Mouse (Mus musculus) cerebellum, postnatal 14 days (tissue): ENCODE data around the gene Smpdl3b.
"Not testable (repeated sequence)": the region's sequence is repeated elsewhere in the genome, so short reads cannot be mapped to it uniquely, and the experiment has no call there.

Source experiments
- DNase-seq, 2 experiments: peaks; one replicate each; pipeline ENCODE4 v3.0.0; 2021; ENCODE audit warnings: mixed read lengths in 2 of 2

Gene Smpdl3b

DNA sequence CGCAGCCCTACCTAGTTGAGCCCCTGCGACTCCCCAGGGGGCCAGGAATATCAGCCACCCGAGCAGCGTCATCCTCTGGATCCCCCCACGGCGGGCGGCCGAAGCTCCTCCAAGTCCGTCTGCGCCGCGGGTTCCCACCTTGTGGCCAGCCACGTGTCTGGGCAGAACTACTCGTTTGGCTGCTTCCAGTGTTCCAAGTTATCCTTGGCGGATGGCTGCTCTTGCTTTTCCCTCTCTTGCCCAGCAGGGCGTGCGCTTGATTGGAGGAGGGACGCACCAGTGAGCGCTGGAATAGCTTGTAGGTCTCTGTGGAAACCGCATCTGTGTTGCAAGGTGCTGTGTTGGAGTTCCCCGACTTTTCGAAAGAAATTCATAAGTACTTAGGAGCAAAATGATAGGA lies at the start of gene Smpdl3b:
Gene Smpdl3b, minus strand, starts transcription at position 279 of the 400 bp plus-strand sequence.
- DNase-seq, result peak; percentile 63 to 65

GRCm38 (mm10) chr4:132806620-132807191 lies 49.7 kb upstream of the Smpdl3b start:
- DNase-seq, result no peak

GRCm38 (mm10) chr4:132805599-132806197 lies 48.6 kb upstream of the Smpdl3b start:
- no peak for DNase-seq

DNA sequence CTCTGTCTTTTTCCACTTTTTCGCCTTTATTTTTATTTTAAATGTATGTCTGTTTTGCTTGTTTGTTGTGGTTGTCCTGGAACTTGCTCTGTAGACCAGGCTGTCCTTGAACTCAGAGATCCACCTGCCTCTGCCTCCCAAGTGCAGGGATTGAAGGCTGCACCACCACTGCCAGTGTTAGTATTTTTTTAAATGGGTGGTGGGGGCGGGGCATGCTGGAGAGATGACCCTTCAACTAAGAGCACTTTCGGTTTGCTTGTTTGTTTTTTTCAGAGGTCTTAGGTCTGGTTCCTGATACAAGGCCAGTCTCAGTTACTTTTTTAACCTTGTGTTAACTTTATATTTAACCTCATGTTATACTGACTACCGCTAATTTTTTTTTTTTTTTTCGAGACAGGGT lies 48.1 kb upstream of the Smpdl3b start:
- no peak for DNase-seq

- no peak for DNase-seq
These were observed 47.3 kb upstream of the Smpdl3b start for GRCm38 (mm10) chr4:132804331-132804730.

DNA sequence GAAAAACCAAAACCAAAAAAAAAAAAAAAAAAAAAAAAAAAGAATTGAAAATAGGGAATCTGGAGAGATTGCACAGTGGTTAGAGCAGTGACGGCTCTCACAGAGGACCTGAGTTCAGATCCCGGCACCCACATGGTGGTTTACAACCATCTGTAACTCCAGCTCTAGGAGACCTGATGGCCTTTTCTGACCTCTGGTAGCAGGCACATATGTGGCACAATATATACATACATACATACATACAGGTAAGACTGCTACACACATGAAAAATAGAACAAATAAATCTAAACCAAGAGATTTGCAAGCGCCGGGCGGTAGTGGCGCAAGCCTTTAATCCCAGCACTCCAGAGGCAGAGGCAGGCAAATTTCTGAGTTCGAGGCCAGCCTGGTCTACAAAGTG lies 46.8 kb upstream of the Smpdl3b start:
- no peak for DNase-seq

DNA sequence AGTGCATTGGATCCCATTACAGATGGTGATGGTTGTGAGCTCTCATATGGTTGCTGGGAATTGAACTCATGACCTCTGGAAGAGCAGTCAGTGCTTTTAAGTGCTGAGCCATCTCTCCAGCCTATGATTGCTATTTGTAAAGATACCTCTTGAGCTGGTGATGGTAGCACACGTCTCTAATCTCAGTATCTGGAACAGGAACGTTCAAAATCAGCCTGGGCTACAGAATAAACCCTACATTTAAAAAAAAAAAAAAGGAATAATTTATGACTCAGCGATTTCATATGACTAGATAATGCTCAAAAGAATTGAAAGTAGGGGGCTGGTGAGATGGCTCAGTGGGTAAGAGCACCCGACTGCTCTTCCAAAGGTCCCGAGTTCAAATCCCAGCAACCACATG lies 46.2 kb upstream of the Smpdl3b start:
- no peak for DNase-seq

GRCm38 (mm10) chr4:132802171-132802637 lies 45.2 kb upstream of the Smpdl3b start:
- no peak for DNase-seq

- DNase-seq, result no peak
These were observed 44.4 kb upstream of the Smpdl3b start for GRCm38 (mm10) chr4:132801176-132802077.

- no peak for DNase-seq
These were observed 42.8 kb upstream of the Smpdl3b start for GRCm38 (mm10) chr4:132799845-132800244.

- DNase-seq, result not testable (repeated sequence)
These were observed 41.6 kb upstream of the Smpdl3b start for GRCm38 (mm10) chr4:132798666-132799065.

DNA sequence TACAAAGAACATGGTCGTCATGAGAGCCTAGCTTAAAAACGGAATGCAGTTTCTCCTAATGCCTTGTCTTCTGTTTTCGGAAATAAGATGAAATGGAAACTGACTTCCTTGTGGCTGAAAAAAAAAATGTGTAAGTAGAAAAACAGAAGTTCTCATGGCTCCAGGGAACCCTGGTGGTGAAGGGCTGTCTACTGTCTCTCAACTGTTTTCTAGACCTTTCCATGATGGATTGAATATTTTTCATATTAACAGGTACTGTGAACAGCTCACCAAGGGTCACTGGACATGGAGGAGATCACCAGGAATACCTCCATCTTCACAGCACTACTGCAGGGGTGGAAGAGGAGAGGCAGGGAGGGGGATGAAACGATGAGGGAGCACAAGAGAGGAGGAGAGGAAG lies 41.0 kb upstream of the Smpdl3b start:
- DNase-seq, result no peak

DNA sequence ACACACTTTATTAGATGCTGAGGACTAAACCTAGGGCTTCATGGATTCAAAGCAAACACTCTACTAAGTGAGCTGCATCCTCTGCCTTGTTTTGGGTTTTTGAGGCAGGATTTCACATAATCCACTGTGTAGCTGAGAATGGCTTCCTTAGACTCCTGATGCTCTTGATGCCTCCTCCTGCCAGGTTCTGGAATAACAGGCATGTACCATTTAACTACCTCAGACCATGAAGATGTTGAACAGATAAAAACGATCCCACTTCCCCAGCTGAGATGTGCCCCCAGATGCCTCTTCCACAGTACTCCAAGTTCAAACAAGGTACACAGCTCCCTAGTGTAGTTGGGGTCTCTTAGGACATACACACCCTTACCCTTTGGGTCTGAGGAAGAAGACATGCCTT lies 40.4 kb upstream of the Smpdl3b start:
- DNase-seq, result no peak

DNA sequence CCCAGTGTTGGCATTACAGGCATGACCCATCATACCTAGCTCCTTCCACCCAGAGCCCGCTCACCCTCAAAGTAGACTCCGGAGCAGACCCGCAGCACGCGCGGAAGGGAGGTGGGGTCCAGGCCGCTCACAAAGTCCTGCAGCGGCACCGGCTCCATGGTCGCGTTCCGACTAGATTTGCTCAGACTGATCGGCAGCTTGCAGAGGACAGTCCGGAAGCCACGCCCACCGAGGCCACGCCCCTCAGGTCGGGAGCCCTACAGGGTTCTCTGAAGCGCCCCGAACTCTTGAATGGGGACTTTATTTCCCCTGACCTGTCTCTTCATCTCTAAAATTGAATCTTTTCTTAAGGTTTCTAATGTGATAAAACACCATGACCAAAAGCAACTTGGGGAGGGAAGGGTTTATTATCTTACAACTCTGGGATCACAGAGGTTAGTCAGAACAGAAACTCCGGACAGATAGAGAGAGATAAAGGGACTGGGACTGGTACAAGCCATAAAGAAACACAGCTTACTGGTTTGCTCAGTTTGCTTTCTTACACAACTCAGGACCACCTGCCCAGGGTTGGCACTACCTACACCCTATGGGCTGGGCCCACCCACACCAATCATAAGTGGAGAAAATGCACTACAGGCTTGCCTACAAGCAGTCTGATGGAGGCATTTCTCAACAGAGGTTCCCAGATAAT lies 39.3 kb upstream of the Smpdl3b start, which contains the start of gene Themis2:
Gene Themis2, minus strand, starts transcription at position 192 of the 691 bp plus-strand sequence.
- DNase-seq, result peak; percentile 26 to 48

GRCm38 (mm10) chr4:132795171-132795570 lies 38.1 kb upstream of the Smpdl3b start:
- no peak for DNase-seq

DNA sequence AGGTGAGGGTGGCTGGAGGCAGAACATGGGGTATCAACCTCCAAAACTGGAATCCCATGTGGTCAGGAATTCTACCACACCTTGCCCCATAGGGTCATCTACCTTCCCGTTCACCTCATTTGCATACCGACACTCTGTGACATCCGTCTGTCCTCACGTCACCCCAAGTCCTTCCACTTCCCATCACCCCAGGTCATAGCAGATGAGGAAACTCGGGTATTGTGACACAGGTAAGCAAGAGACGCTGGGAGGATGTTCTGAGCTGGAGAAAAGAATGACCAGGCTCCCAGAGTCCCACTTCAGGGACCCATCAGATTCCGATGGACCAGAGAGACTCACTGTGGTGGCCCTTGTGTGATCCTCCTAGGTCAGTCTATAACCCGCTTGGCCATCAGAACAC lies 37.7 kb upstream of the Smpdl3b start:
- no peak for DNase-seq

GRCm38 (mm10) chr4:132794028-132794427 lies 37.0 kb upstream of the Smpdl3b start:
- no peak for DNase-seq

GRCm38 (mm10) chr4:132793322-132794004 lies 36.4 kb upstream of the Smpdl3b start:
- DNase-seq, result not testable (repeated sequence)

DNA sequence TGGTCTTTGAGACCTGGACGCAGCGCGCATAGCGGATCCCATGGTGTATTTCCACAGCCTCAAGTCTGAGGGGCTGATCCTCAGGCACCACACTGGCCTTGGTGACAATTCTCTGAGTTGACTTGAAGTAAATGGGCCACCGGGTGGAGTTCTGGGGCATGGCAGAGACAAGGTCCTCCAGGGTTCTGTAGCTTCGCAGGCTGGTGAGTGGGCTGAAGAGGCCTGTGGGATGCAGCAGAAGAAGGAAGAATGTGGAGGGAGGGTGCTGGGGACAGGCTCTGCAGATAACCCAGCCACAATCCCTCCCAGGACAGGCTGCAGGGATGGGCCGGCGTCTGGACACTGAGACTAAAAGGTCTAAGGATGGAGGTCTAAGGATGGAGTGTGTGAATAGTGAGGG lies 32.7 kb upstream of the Smpdl3b start:
- DNase-seq, result no peak

GRCm38 (mm10) chr4:132785228-132785627 lies 28.2 kb upstream of the Smpdl3b start:
- no peak for DNase-seq

DNA sequence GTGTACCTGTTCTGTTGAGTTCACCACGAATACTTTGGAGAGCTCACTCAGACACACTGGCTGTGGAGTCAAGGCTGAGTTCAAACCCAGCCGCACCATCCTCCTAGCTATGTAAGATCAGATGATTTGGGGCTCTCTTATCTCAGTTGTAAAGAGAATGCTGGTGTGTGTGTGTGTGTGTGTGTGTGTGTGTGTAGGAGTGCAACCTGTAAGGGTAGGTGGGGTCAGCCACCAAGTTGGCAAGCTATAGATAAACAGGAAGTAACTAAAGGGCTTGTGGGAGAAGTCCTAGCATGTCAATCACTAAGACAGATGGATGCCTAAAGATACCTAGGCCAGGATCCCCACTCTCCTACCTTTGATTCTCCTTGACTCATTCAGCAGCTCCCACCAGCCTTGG lies 26.7 kb upstream of the Smpdl3b start:
- DNase-seq, result no peak

GRCm38 (mm10) chr4:132780288-132780687 lies 23.2 kb upstream of the Smpdl3b start:
- DNase-seq, result no peak
